Mouse (Mus musculus): Measurements from ENCODE around the gene Thop1.

Thop1 gene

GRCm38 (mm10) chr10:81120650-81121049 lies 50.8 kb downstream of the Thop1 start:
- DNase-seq: no peak

DNA sequence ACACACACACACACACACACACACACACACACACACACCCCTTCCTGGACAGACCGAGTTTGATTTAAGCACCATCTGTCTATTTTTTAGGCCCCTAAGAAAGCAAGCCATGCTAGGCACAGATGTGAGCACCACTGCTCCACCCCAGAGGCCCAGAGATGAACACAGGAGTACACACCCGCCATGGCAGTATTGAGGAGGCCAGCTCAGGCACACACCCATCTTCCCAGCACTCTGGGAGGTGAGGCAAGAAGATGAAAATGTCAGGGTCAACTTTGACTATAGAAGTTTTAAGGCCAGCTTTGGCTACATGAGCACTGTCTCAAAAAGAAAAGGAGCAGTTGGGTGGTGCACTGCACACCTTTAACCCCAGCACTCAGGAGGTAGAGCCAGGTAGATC lies 53.1 kb downstream of the Thop1 start:
- no peak for DNase-seq

GRCm38 (mm10) chr10:81123500-81123899 lies 53.7 kb downstream of the Thop1 start:
- DNase-seq: no peak

Measured in layer of hippocampus, adult 9-11 months (tissue).